Mouse (Mus musculus): ENCODE measurements around the gene Nid2.

- TF ChIP-seq CTCF (IDR thresholded peaks at IDR 0.05; ENCODE audit: extremely low read depth, insufficient read length, insufficient replicate concordance, low read depth, low read length) (no peak), POLR2A (IDR thresholded peaks at IDR 0.05; ENCODE audit: low read depth, low read length) (no peak)
These were observed 12.8 kb upstream of the Nid2 start for GRCm38 (mm10) chr14:19738094-19738843.

Measured in small intestine, adult 2 months (tissue).